Mouse (Mus musculus) limb, embryonic 14.5 days (tissue): Measurements from ENCODE around the gene Shf. TPM values are rescaled to one million over a fixed set of nuclear protein-coding genes. Genes with fewer than 3 reads are reported as not detected.

ENCODE experiments used
- ATAC-seq: fragments of 200-750 bp; cut with Nextera tagmentation; 2 replicates; pipeline ENCODE4 v1.8.0; 2017; ENCODE audit warnings: low read depth, moderate number of reproducible peaks, moderate TSS enrichment; ENCODE audit not compliant: low FRiP score
- DNase-seq: peaks from one replicate; pipeline ENCODE4 v3.0.0-alpha.2; 2015; ENCODE audit warnings: low spot score
- H3K27ac ChIP-seq: fragments of 300-500 bp; sonication (generic); replicated peaks from 2 replicates; pipeline ENCODE4 v1.5.1; 2014; ENCODE audit warnings: low read depth, mild to moderate bottlenecking, low read length, moderate library complexity, mixed read lengths
- H3K27me3 ChIP-seq: fragments of 300-500 bp; sonication (generic); 2 replicates; pipeline ENCODE4 v1.6.1; 2014; ENCODE audit warnings: low read length, mixed read lengths; ENCODE audit not compliant: control insufficient read depth, insufficient read depth
- H3K36me3 ChIP-seq: fragments of 300-500 bp; sonication (generic); 2 replicates; pipeline ENCODE4 v1.6.1; 2014; ENCODE audit warnings: mild to moderate bottlenecking, low read length, moderate library complexity, mixed read lengths; ENCODE audit not compliant: control insufficient read depth, insufficient read depth
- H3K4me1 ChIP-seq: fragments of 300-500 bp; sonication (generic); 2 replicates; pipeline ENCODE4 v1.6.1; 2014; ENCODE audit warnings: antibody characterized with exemption, low read length, mixed read lengths; ENCODE audit not compliant: control insufficient read depth, insufficient read depth
- H3K4me2 ChIP-seq: fragments of 300-500 bp; sonication (generic); replicated peaks from 2 replicates; pipeline ENCODE4 v1.6.1; 2014; ENCODE audit warnings: low read depth, mild to moderate bottlenecking, low read length, moderate library complexity; ENCODE audit not compliant: severe bottlenecking
- H3K4me3 ChIP-seq: fragments of 300-500 bp; sonication (generic); replicated peaks from 2 replicates; pipeline ENCODE4 v1.5.1; 2014; ENCODE audit warnings: low read length
- H3K9ac ChIP-seq: fragments of 300-500 bp; sonication (generic); 2 replicates; pipeline ENCODE4 v1.6.1; 2014; ENCODE audit warnings: mild to moderate bottlenecking, low read depth, low read length, moderate library complexity; ENCODE audit not compliant: severe bottlenecking
- H3K9me3 ChIP-seq: fragments of 300-500 bp; sonication (generic); 2 replicates; pipeline ENCODE4 v1.6.1; 2016; ENCODE audit warnings: low read length; ENCODE audit not compliant: control insufficient read depth
- POLR2A ChIP-seq: fragments of 200-500 bp; IDR thresholded peaks from 2 replicates; pipeline ENCODE4 v1.8.0; 2012; ENCODE audit warnings: inconsistent platforms, mild to moderate bottlenecking, moderate library complexity, borderline replicate concordance; ENCODE audit not compliant: insufficient read depth, insufficient read length; ENCODE audit errors: extremely low read depth
- WGBS: fragments of 180-500 bp; shearing (Covaris S2); extraction: QIAGEN DNeasy Blood & Tissue Kit; methylation state at CpG from one replicate; pipeline ENCODE4 v1.1.7; 2014; 5-methylcytosine and 5-hydroxymethylcytosine counted together
- polyA plus RNA-seq, 2 experiments: library from polyadenylated mRNA; depleted of rRNA in 1 of 2; stranded (reverse) in 1 of 2; unstranded in 1 of 2; fragments of >200 nt; fragmentation: Nextera tagmentation in 1 of 2; extraction: Ambion mirVana in 1 of 2; gene quantifications; 2 replicates each; pipeline versions ENCODE4 v1.2.1 to v1.2.3; 2012 to 2014

Gene Shf
- polyA plus RNA-seq, 2 experiments = 6.5 to 34.2 TPM

- under 1% methylated on average over 35 of the region's 55 CpGs for WGBS
- peak overlapping the region; percentile 33; the same call in 1 of the 2 replicates for H3K27ac ChIP-seq
Measured at GRCm38 (mm10) chr2:122368081-122368971, 636 bp downstream of the Shf start.

GRCm38 (mm10) chr2:122367701-122368080 lies 1.3 kb downstream of the Shf start:
- 12% methylated on average over 4 of the region's 4 CpGs for WGBS
- no peak overlapping the region for H3K27ac ChIP-seq
- H3K36me3 ChIP-seq = peaks cover 6% of the 10 kb centered on the region
- DNase-seq (no peak), ATAC-seq (no peak)
- H3K4me2 ChIP-seq = peak overlapping the region; percentile 64
- peak overlapping the region; percentile 89 for H3K9ac ChIP-seq
- no peak for TF ChIP-seq POLR2A
- H3K27me3 ChIP-seq = no peaks in the 10 kb centered on the region
- H3K4me3 ChIP-seq = peak overlapping the region; percentile 90
- H3K4me1 ChIP-seq = peaks cover 29% of the 10 kb centered on the region
- H3K9me3 ChIP-seq = no peaks in the 10 kb centered on the region

More at GRCm38 (mm10) chr2:122368081-122368971, 636 bp downstream of the Shf start:
- no peak for TF ChIP-seq POLR2A
- H3K9ac ChIP-seq = peak overlapping the region; percentile 89
- peaks cover 6% of the 10 kb centered on the region; the same call in 1 of the 2 replicates for H3K36me3 ChIP-seq
- no peaks in the 10 kb centered on the region for H3K9me3 ChIP-seq
- ATAC-seq (peak; percentile 79), DNase-seq (peak; percentile 38)
- H3K27me3 ChIP-seq = no peaks in the 10 kb centered on the region
- peaks cover 29% of the 10 kb centered on the region for H3K4me1 ChIP-seq
- peak overlapping the region; percentile 64 for H3K4me2 ChIP-seq
- H3K4me3 ChIP-seq = peak overlapping the region; percentile 90

- no peaks in the 10 kb centered on the region for H3K9me3 ChIP-seq
- ATAC-seq (no peak), DNase-seq (no peak)
- H3K27ac ChIP-seq = no peak overlapping the region
- WGBS = 22% methylated on average over 4 of the region's 4 CpGs
- peak overlapping the region; percentile 7; the same call in 1 of the 2 replicates for H3K9ac ChIP-seq
- peaks cover 6% of the 10 kb centered on the region for H3K36me3 ChIP-seq
- no peak for TF ChIP-seq POLR2A
- H3K27me3 ChIP-seq = no peaks in the 10 kb centered on the region
- H3K4me3 ChIP-seq = peak overlapping the region; percentile 90
- H3K4me2 ChIP-seq = peak overlapping the region; percentile 64
- peaks cover 29% of the 10 kb centered on the region for H3K4me1 ChIP-seq
Measured at GRCm38 (mm10) chr2:122367181-122367580, 1.8 kb downstream of the Shf start.

GRCm38 (mm10) chr2:122366706-122367105 lies 2.3 kb downstream of the Shf start:
- H3K4me2 ChIP-seq = peak overlapping the region; percentile 64
- H3K9ac ChIP-seq = peak overlapping the region; percentile 7; the same call in 1 of the 2 replicates
- peaks cover 6% of the 10 kb centered on the region for H3K36me3 ChIP-seq
- DNase-seq (no peak), ATAC-seq (no peak)
- no peaks in the 10 kb centered on the region for H3K27me3 ChIP-seq
- H3K27ac ChIP-seq = no peak overlapping the region
- TF ChIP-seq POLR2A = no peak
- no peaks in the 10 kb centered on the region for H3K9me3 ChIP-seq
- 0 out of 2 replicates have a peak overlapping the region, but pooled peaks have one; percentile 90 for H3K4me3 ChIP-seq
- WGBS = 26% methylated on average over 5 of the region's 5 CpGs
- H3K4me1 ChIP-seq = peaks cover 29% of the 10 kb centered on the region

- no peak for TF ChIP-seq POLR2A
- ATAC-seq (no peak), DNase-seq (no peak)
- Histone ChIP-seq H3K27ac (no peak overlapping the region), H3K4me3 (no peak overlapping the region), H3K4me2 (no peak overlapping the region), H3K9me3 (no peaks in the 10 kb centered on the region), H3K36me3 (peaks cover 6% of the 10 kb centered on the region), H3K4me1 (peaks cover 29% of the 10 kb centered on the region), H3K9ac (no peak overlapping the region), H3K27me3 (no peaks in the 10 kb centered on the region)
- WGBS = 60% methylated on average over 3 of the region's 3 CpGs
Measured at GRCm38 (mm10) chr2:122366039-122366438, 2.9 kb downstream of the Shf start.
